Comparison of ENCODE assay signal across 12 mouse cellular contexts in the genomic region with DNA sequence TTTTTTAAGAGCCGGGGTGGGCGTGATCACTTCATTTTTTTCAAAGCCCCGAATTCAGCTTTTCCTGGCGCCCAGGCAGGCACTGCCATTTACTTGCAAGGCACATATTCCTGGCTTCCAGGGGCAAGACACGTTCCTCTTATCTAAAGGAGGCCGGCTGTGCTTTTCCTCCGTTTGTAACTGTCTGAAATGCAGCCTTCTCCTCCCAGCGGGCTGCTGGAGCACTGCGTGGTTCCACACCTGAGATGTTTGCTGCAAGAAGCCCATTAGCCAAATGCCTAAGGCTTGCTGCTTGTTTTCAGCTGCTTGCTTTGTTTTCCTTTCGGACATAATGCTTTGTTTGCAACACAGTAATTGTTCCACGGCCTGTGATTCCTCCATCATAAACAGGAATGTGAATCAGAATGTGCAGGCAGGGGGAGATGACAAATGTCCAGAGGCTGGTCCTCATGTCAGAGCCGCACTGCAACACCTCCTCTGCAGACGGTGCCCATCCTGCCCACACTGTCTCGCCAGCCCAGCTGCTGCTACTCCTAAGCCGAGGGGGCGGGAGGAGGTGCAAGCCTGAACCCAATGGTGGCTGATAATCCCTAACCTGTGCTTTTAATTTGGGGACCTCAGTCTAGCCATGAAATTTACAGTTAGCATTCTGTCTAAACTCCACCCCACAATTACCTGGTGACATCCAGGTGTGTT. TPM values are rescaled to one million over a fixed set of nuclear protein-coding genes. Genes with fewer than 3 reads are reported as not detected.
DNase-seq lines count a peak whose midpoint lies in the region; ATAC-seq and TF ChIP-seq lines count a peak whose summit lies in the region.
"Had no signal": no experiment of that assay in that cellular context is flagged by ENCODE, and none has a peak within 500 bp of the region (broad histone marks: within the 10 kb centered on the region; RNA-seq: fewer than 3 reads in every experiment).

No protein-coding gene starts in this region.

- peak; percentile 67 for DNase-seq in brain, adult 2 months (ENCODE audit: low read depth, low spot score)
- no peak for DNase-seq in liver, postnatal 0 days
- DNase-seq in urinary bladder, adult 18-20 months (ENCODE audit: low spot score in 2 of 2): no peak
- DNase-seq in spleen, postnatal 36 days (ENCODE audit: low spot score in 2 of 2): no peak
- DNase-seq: cerebellum, adult 8-10 months; gastrocnemius, postnatal 10 days had no signal

- 28% methylated on average over 16 of the region's 16 CpGs for WGBS in intestine, postnatal 0 days
- 25% methylated on average over 16 of the region's 16 CpGs for WGBS in intestine, embryonic 16.5 days
- WGBS in hindbrain, embryonic 16.5 days: 16% methylated on average over 16 of the region's 16 CpGs
- 14% methylated on average over 16 of the region's 16 CpGs for WGBS in midbrain, embryonic 15.5 days
- WGBS in liver, postnatal 0 days (ENCODE audit: insufficient replicate concordance): 28% methylated on average over 16 of the region's 16 CpGs

- no peaks in the 10 kb centered on the region for H3K9me3 ChIP-seq in intestine, postnatal 0 days (ENCODE audit: control insufficient read depth)
- H3K9me3 ChIP-seq in intestine, embryonic 16.5 days (ENCODE audit: control insufficient read depth, low read length): no peaks in the 10 kb centered on the region
- no peaks in the 10 kb centered on the region for H3K9me3 ChIP-seq in hindbrain, embryonic 16.5 days (ENCODE audit: control insufficient read depth, low read length)
- H3K9me3 ChIP-seq in midbrain, embryonic 15.5 days: no peaks in the 10 kb centered on the region
- H3K9me3 ChIP-seq in liver, postnatal 0 days (ENCODE audit: low read length): no peaks in the 10 kb centered on the region

- H3K4me2 ChIP-seq in intestine, postnatal 0 days (replicated peaks; ENCODE audit: low read depth): no peak overlapping the region
- no peak overlapping the region for H3K4me2 ChIP-seq in intestine, embryonic 16.5 days (ENCODE audit: low read depth, low read length)
- peak overlapping the region; percentile 4; the same call in 1 of the 2 replicates for H3K4me2 ChIP-seq in hindbrain, embryonic 16.5 days (ENCODE audit: low read length)
- H3K4me2 ChIP-seq in midbrain, embryonic 15.5 days: peak overlapping the region; percentile 16; the same call in 1 of the 2 replicates
- no peak overlapping the region for H3K4me2 ChIP-seq in liver, postnatal 0 days (ENCODE audit: low read depth, low read length)

- TF ChIP-seq EP300 in liver, postnatal 0 days (IDR thresholded peaks at IDR 0.05; ENCODE audit: low read depth): no peak

- no peaks in the 10 kb centered on the region for H3K4me1 ChIP-seq in intestine, postnatal 0 days (replicated peaks; ENCODE audit: control insufficient read depth, insufficient read depth, low read length)
- H3K4me1 ChIP-seq in intestine, embryonic 16.5 days (ENCODE audit: control insufficient read depth, insufficient read depth, low read length): no peaks in the 10 kb centered on the region
- H3K4me1 ChIP-seq in hindbrain, embryonic 16.5 days (ENCODE audit: control insufficient read depth, insufficient read depth, low read depth, low read length): peaks cover 16% of the 10 kb centered on the region
- peaks cover 24% of the 10 kb centered on the region for H3K4me1 ChIP-seq in midbrain, embryonic 15.5 days
- no peaks in the 10 kb centered on the region for H3K4me1 ChIP-seq in liver, postnatal 0 days (ENCODE audit: insufficient read depth)

- H3K4me3 ChIP-seq in intestine, postnatal 0 days (ENCODE audit: low read depth, low read length): no peak overlapping the region
- H3K4me3 ChIP-seq in intestine, embryonic 16.5 days (ENCODE audit: low read length): no peak overlapping the region
- H3K4me3 ChIP-seq in hindbrain, embryonic 16.5 days (ENCODE audit: low read length): no peak overlapping the region
- no peak overlapping the region for H3K4me3 ChIP-seq in midbrain, embryonic 15.5 days
- H3K4me3 ChIP-seq in liver, postnatal 0 days (ENCODE audit: low read depth, low read length): no peak overlapping the region

- no peaks in the 10 kb centered on the region for H3K27me3 ChIP-seq in intestine, postnatal 0 days (replicated peaks; ENCODE audit: control insufficient read depth, insufficient read depth, low read length)
- no peaks in the 10 kb centered on the region for H3K27me3 ChIP-seq in intestine, embryonic 16.5 days (replicated peaks; ENCODE audit: control insufficient read depth, insufficient read depth, low read length)
- no peaks in the 10 kb centered on the region for H3K27me3 ChIP-seq in hindbrain, embryonic 16.5 days (replicated peaks; ENCODE audit: control insufficient read depth, insufficient read depth, low read length)
- H3K27me3 ChIP-seq in midbrain, embryonic 15.5 days (replicated peaks): 0 out of 2 replicates have a peak, but pooled peaks cover 3% of the 10 kb centered on the region
- no peaks in the 10 kb centered on the region for H3K27me3 ChIP-seq in liver, postnatal 0 days (ENCODE audit: insufficient read depth, low read length)

- 0 out of 2 replicates have a peak, but pooled peaks have one; percentile 5 for TF ChIP-seq CTCF in intestine, postnatal 0 days (IDR thresholded peaks at IDR 0.05; ENCODE audit: low read depth)
- TF ChIP-seq CTCF in liver, postnatal 0 days (IDR thresholded peaks at IDR 0.05; ENCODE audit: low read depth): no peak

- no peaks in the 10 kb centered on the region for H3K36me3 ChIP-seq in intestine, postnatal 0 days (ENCODE audit: control insufficient read depth, insufficient read depth)
- no peaks in the 10 kb centered on the region for H3K36me3 ChIP-seq in intestine, embryonic 16.5 days (ENCODE audit: control insufficient read depth, insufficient read depth, low read length)
- H3K36me3 ChIP-seq in hindbrain, embryonic 16.5 days (ENCODE audit: control insufficient read depth, insufficient read depth, low read length): no peaks in the 10 kb centered on the region
- no peaks in the 10 kb centered on the region for H3K36me3 ChIP-seq in midbrain, embryonic 15.5 days (replicated peaks)
- H3K36me3 ChIP-seq in liver, postnatal 0 days (replicated peaks; ENCODE audit: insufficient read depth, low read length): no peaks in the 10 kb centered on the region

- no peak overlapping the region for H3K9ac ChIP-seq in intestine, postnatal 0 days (ENCODE audit: low read depth, low read length)
- H3K9ac ChIP-seq in intestine, embryonic 16.5 days (ENCODE audit: low read depth, low read length): no peak overlapping the region
- no peak overlapping the region; the same call in 1 of the 2 replicates for H3K9ac ChIP-seq in hindbrain, embryonic 16.5 days (ENCODE audit: low read depth, low read length)
- no peak overlapping the region; the same call in 1 of the 2 replicates for H3K9ac ChIP-seq in midbrain, embryonic 15.5 days
- H3K9ac ChIP-seq in liver, postnatal 0 days (replicated peaks): no peak overlapping the region
- H3K9ac ChIP-seq: liver, embryonic 14.5 days had no signal

- no peak for ATAC-seq in intestine, postnatal 0 days
- ATAC-seq in intestine, embryonic 16.5 days: no peak
- ATAC-seq in hindbrain, embryonic 16.5 days: peak; percentile 77
- peak; percentile 72 for ATAC-seq in midbrain, embryonic 15.5 days (replicated peaks)
- no peak for ATAC-seq in liver, postnatal 0 days

- H3K27ac ChIP-seq in intestine, postnatal 0 days (ENCODE audit: low read depth, low read length): no peak overlapping the region
- H3K27ac ChIP-seq in intestine, embryonic 16.5 days (ENCODE audit: low read length): no peak overlapping the region
- H3K27ac ChIP-seq in hindbrain, embryonic 16.5 days (ENCODE audit: low read depth, low read length): peak overlapping the region; percentile 79
- peak overlapping the region; percentile 70 for H3K27ac ChIP-seq in midbrain, embryonic 15.5 days
- H3K27ac ChIP-seq in liver, postnatal 0 days (ENCODE audit: low read depth): no peak overlapping the region
- H3K27ac ChIP-seq: liver, embryonic 14.5 days had no signal

RNA-seq across cellular contexts. Expression of a gene that starts 27.1 kb away (rescaled TPM):
- polyA plus RNA-seq in intestine, postnatal 0 days (2015; fragmentation: Nextera tagmentation; extraction: Ambion mirVana): not detected in 2 replicates
- polyA plus RNA-seq in intestine, embryonic 16.5 days (2015; fragmentation: Nextera tagmentation; extraction: Ambion mirVana): not detected in 2 replicates
- 13.3 and 15.7 TPM in 2 replicates for polyA plus RNA-seq in hindbrain, embryonic 16.5 days (2015; fragmentation: Nextera tagmentation; extraction: Ambion mirVana)
- 0.31 and 0.41 TPM in 2 replicates for polyA plus RNA-seq in midbrain, embryonic 15.5 days (2015; fragmentation: Nextera tagmentation; extraction: Ambion mirVana)
- polyA plus RNA-seq in liver, postnatal 0 days (2015; fragmentation: Nextera tagmentation; extraction: Ambion mirVana): not detected in 2 replicates
- polyA plus RNA-seq: spleen, adult 2 months had no signal

Comparison
In these comparisons a context has a peak if more than half of its experiments do, and no peak if none do; other contexts are left out.
1. ATAC-seq: peak in hindbrain, embryonic 16.5 days (single experiment) and midbrain, embryonic 15.5 days (single experiment); none in intestine, postnatal 0 days (single experiment), intestine, embryonic 16.5 days (single experiment) and liver, postnatal 0 days (single experiment).
2. H3K27ac ChIP-seq: peak in hindbrain, embryonic 16.5 days (single experiment) and midbrain, embryonic 15.5 days (single experiment); none in intestine, postnatal 0 days (single experiment), intestine, embryonic 16.5 days (single experiment) and liver, postnatal 0 days (single experiment).
3. H3K4me2 ChIP-seq: peak in hindbrain, embryonic 16.5 days (single experiment) and midbrain, embryonic 15.5 days (single experiment); none in intestine, postnatal 0 days (single experiment), intestine, embryonic 16.5 days (single experiment) and liver, postnatal 0 days (single experiment).
4. RNA of a gene that starts 27.1 kb away (polyA plus RNA-seq): 13.3 to 15.7 TPM in hindbrain, embryonic 16.5 days; 0.31 to 0.41 TPM in midbrain, embryonic 15.5 days, not detected in intestine, postnatal 0 days, not detected in intestine, embryonic 16.5 days and not detected in liver, postnatal 0 days; every median in the first group is over 10 times any median in the second.